Mouse (Mus musculus) layer of hippocampus, postnatal 14 days (tissue): Measurements from ENCODE around the gene F2rl2. TPM values are rescaled to one million over a fixed set of nuclear protein-coding genes. Genes with fewer than 3 reads are reported as not detected.

Experiments used
- total RNA-seq, 2 experiments: library from RNA; stranded (reverse); gene quantifications; 2 replicates each; pipeline ENCODE4 v1.2.3; 2021

Gene F2rl2
- total RNA-seq, 2 experiments from 2014 or later = 0.41 to 0.45 TPM

Other genes starting within 250 kb of the F2rl2 start
- not detected for gene S100z, start 218.1 kb upstream of the F2rl2 start, total RNA-seq
- under 1 TPM; 0.19 to 0.35 TPM for gene F2rl1, start 171.6 kb upstream of the F2rl2 start, total RNA-seq
- 10 to 100 TPM in 1 of 2 experiments, 1 to 10 TPM in 1; 8.8 to 10.3 TPM for gene F2r, start 78.4 kb upstream of the F2rl2 start, total RNA-seq
- gene Iqgap2, start 195.1 kb downstream of the F2rl2 start, total RNA-seq = 10 to 100 TPM; 49.9 to 54.2 TPM